Mouse (Mus musculus) myocyte (in vitro differentiated cells): Measurements from ENCODE around the gene Farp1. TPM values are rescaled to one million over a fixed set of nuclear protein-coding genes. Genes with fewer than 3 reads are reported as not detected.

Experiments used
- H3K27me3 ChIP-seq: one replicate; pipeline ENCODE4 v1.6.1; 2011; ENCODE audit not compliant: control insufficient read depth, insufficient read depth, insufficient read length
- H3K36me3 ChIP-seq: one replicate; pipeline ENCODE4 v1.6.1; 2011; ENCODE audit not compliant: control insufficient read depth, insufficient read depth
- H3K4me2 ChIP-seq: one replicate; pipeline ENCODE4 v1.6.1; 2011; ENCODE audit warnings: low read depth, control low read depth
- H3K4me3 ChIP-seq: one replicate; pipeline ENCODE4 v1.5.1; 2011; ENCODE audit warnings: mild to moderate bottlenecking, control low read depth, moderate library complexity
- H3K79me2 ChIP-seq: one replicate; pipeline ENCODE4 v1.6.1; 2011; ENCODE audit not compliant: control insufficient read depth, insufficient read depth
- H3ac ChIP-seq: one replicate; pipeline ENCODE4 v1.6.1; 2011; ENCODE audit not compliant: control insufficient read depth, insufficient read length
- CEBPB ChIP-seq: IDR thresholded peaks from 2 replicates; pipeline ENCODE4 v1.6.1; 2011; ENCODE audit warnings: mild to moderate bottlenecking, moderate library complexity; ENCODE audit not compliant: poor library complexity, insufficient read depth, severe bottlenecking
- E2F4 ChIP-seq: IDR thresholded peaks from one replicate; pipeline ENCODE4 v1.6.1; 2011; ENCODE audit warnings: mild to moderate bottlenecking, control low read depth, moderate library complexity; ENCODE audit not compliant: insufficient read depth
- MAX ChIP-seq: IDR thresholded peaks from one replicate; pipeline ENCODE4 v1.6.1; 2011; ENCODE audit warnings: low read depth, mild to moderate bottlenecking, control low read depth
- MYOD1 ChIP-seq, 3 experiments: IDR thresholded peaks; one replicate each; pipeline ENCODE4 v1.6.1; 2011; ENCODE audit warnings: control low read depth in 2 of 3, low read depth in 2 of 3, mild to moderate bottlenecking in 2 of 3, moderate library complexity in 1 of 3; ENCODE audit not compliant: insufficient read length in 2 of 3, control insufficient read depth in 1 of 3
- MYOG ChIP-seq, 3 experiments: IDR thresholded peaks; one replicate each; pipeline ENCODE4 v1.6.1; 2011; ENCODE audit warnings: control low read depth in 2 of 3, low read depth in 2 of 3, mild to moderate bottlenecking in 2 of 3; ENCODE audit not compliant: insufficient read length in 2 of 3, control insufficient read depth in 1 of 3, insufficient read depth in 1 of 3
- POLR2A ChIP-seq: IDR thresholded peaks from one replicate; pipeline ENCODE4 v1.6.1; 2011; ENCODE audit warnings: low read depth, mild to moderate bottlenecking, control low read depth, moderate library complexity; ENCODE audit not compliant: insufficient read length
- POLR2AphosphoS2 ChIP-seq: IDR thresholded peaks from one replicate; pipeline ENCODE4 v1.6.1; 2011; ENCODE audit warnings: low read depth, control low read depth; ENCODE audit not compliant: insufficient read length
- REST ChIP-seq: IDR thresholded peaks from one replicate; pipeline ENCODE4 v1.6.1; 2011; ENCODE audit warnings: mild to moderate bottlenecking, control low read depth, moderate library complexity; ENCODE audit not compliant: insufficient read depth, insufficient read length
- SRF ChIP-seq: IDR thresholded peaks from one replicate; pipeline ENCODE4 v1.6.1; 2011; ENCODE audit warnings: low read depth; ENCODE audit not compliant: control insufficient read depth, insufficient read length
- TCF12 ChIP-seq: IDR thresholded peaks from one replicate; pipeline ENCODE4 v1.6.1; 2011; ENCODE audit warnings: mild to moderate bottlenecking, control low read depth; ENCODE audit not compliant: poor library complexity, insufficient read depth, severe bottlenecking
- TCF3 ChIP-seq: IDR thresholded peaks from one replicate; pipeline ENCODE4 v1.6.1; 2011; ENCODE audit warnings: low read depth, control low read depth; ENCODE audit not compliant: insufficient read length
- USF1 ChIP-seq: IDR thresholded peaks from one replicate; pipeline ENCODE4 v1.6.1; 2011; ENCODE audit warnings: low read depth, mild to moderate bottlenecking, control low read depth, moderate library complexity
- polyA plus RNA-seq: library from polyadenylated mRNA; unstranded; fragments of >200 nt; fragmentation: generic; extraction: Trizol; gene quantifications from one replicate; pipeline ENCODE4 v1.2.1, GENCODE M21; 2012; ENCODE audit warnings: missing spikeins

The Farp1 gene
- polyA plus RNA-seq, 1 experiment = 29.7 TPM

GRCm38 (mm10) chr14:121310325-121311080, 275.5 kb downstream of the Farp1 start:
- Histone ChIP-seq H3K27me3 (no peaks in the 10 kb centered on the region), H3ac (no peak overlapping the region), H3K36me3 (peaks cover 9% of the 10 kb centered on the region), H3K4me3 (no peak overlapping the region), H3K4me2 (no peak overlapping the region), H3K79me2 (peaks cover 78% of the 10 kb centered on the region)
- TF ChIP-seq POLR2A (no peak), MAX (no peak), MYOD1 (IDR thresholded peaks at IDR 0.05; ENCODE audit: control insufficient read depth in 1 of 3, insufficient read length in 2 of 3, low read depth in 2 of 3) (no peak), TCF12 (no peak), SRF (no peak), REST (no peak), CEBPB (no peak), USF1 (no peak), E2F4 (no peak), TCF3 (no peak), POLR2AphosphoS2 (no peak), MYOG (IDR thresholded peaks at IDR 0.05; ENCODE audit: control insufficient read depth in 1 of 3, insufficient read depth in 1 of 3, insufficient read length in 2 of 3, low read depth in 2 of 3) (no peak)

GRCm38 (mm10) chr14:121311083-121311482, 276.1 kb downstream of the Farp1 start:
- no peak for TF ChIP-seq CEBPB
- no peak for TF ChIP-seq USF1
- TF ChIP-seq MYOD1 (IDR thresholded peaks at IDR 0.05; ENCODE audit: control insufficient read depth in 1 of 3, insufficient read length in 2 of 3, low read depth in 2 of 3) = no peak
- no peak for TF ChIP-seq MAX
- TF ChIP-seq REST = no peak
- TF ChIP-seq POLR2A = no peak
- TF ChIP-seq E2F4 = no peak
- TF ChIP-seq SRF = no peak
- no peak for TF ChIP-seq MYOG (IDR thresholded peaks at IDR 0.05; ENCODE audit: control insufficient read depth in 1 of 3, insufficient read depth in 1 of 3, insufficient read length in 2 of 3, low read depth in 2 of 3)
- no peak for TF ChIP-seq TCF12
- no peak for TF ChIP-seq POLR2AphosphoS2
- no peak for TF ChIP-seq TCF3
- H3ac ChIP-seq = no peak overlapping the region
- peaks cover 9% of the 10 kb centered on the region for H3K36me3 ChIP-seq
- H3K4me3 ChIP-seq = no peak overlapping the region
- no peaks in the 10 kb centered on the region for H3K27me3 ChIP-seq
- peaks cover 84% of the 10 kb centered on the region for H3K79me2 ChIP-seq
- H3K4me2 ChIP-seq = no peak overlapping the region

GRCm38 (mm10) chr14:121313283-121313682, 278.3 kb downstream of the Farp1 start:
- no peak overlapping the region for H3K4me3 ChIP-seq
- no peak overlapping the region for H3ac ChIP-seq
- no peak overlapping the region for H3K4me2 ChIP-seq
- H3K79me2 ChIP-seq = peaks cover 95% of the 10 kb centered on the region
- H3K36me3 ChIP-seq = no peaks in the 10 kb centered on the region
- TF ChIP-seq POLR2A (no peak), USF1 (no peak), POLR2AphosphoS2 (no peak)
- H3K27me3 ChIP-seq = no peaks in the 10 kb centered on the region

DNA sequence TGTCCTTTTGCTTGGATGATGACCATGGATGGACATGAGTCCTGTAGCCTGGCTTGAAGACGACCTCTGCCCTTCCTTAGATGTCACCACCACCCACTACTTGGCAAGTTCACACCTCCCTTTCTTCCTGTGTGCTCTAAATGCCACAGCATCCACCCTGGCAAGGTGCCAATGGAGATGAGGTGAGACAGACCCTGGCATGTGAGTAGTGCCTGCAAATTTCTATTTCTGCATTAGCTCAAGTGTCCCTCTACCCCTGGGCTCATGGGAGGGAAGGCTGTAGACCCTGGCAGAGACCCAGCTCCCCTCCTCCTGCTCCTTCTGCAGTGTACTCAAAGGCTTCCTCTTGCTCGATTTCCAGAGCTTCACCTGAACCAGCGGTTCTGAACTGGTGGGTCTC, 279.9 kb downstream of the Farp1 start:
- H3K36me3 ChIP-seq = no peaks in the 10 kb centered on the region
- no peaks in the 10 kb centered on the region for H3K27me3 ChIP-seq
- no peak overlapping the region for H3K4me2 ChIP-seq
- no peak overlapping the region for H3ac ChIP-seq
- peaks cover 96% of the 10 kb centered on the region for H3K79me2 ChIP-seq
- no peak for TF ChIP-seq POLR2AphosphoS2
- no peak for TF ChIP-seq POLR2A
- TF ChIP-seq CEBPB = no peak
- no peak for TF ChIP-seq MAX
- no peak for TF ChIP-seq MYOG (IDR thresholded peaks at IDR 0.05; ENCODE audit: control insufficient read depth in 1 of 3, insufficient read depth in 1 of 3, insufficient read length in 2 of 3, low read depth in 2 of 3)
- TF ChIP-seq SRF = no peak
- TF ChIP-seq MYOD1 (IDR thresholded peaks at IDR 0.05; ENCODE audit: control insufficient read depth in 1 of 3, insufficient read length in 2 of 3, low read depth in 2 of 3) = no peak
- TF ChIP-seq USF1 = no peak
- no peak overlapping the region for H3K4me3 ChIP-seq

- Histone ChIP-seq H3K4me2 (no peak overlapping the region), H3ac (no peak overlapping the region), H3K27me3 (no peaks in the 10 kb centered on the region), H3K79me2 (peaks cover 98% of the 10 kb centered on the region), H3K4me3 (no peak overlapping the region), H3K36me3 (no peaks in the 10 kb centered on the region)
- TF ChIP-seq SRF (no peak), E2F4 (no peak), MAX (no peak), TCF12 (no peak), POLR2A (no peak), REST (no peak), POLR2AphosphoS2 (no peak), TCF3 (no peak), CEBPB (no peak), MYOG (IDR thresholded peaks at IDR 0.05; ENCODE audit: control insufficient read depth in 1 of 3, insufficient read depth in 1 of 3, insufficient read length in 2 of 3, low read depth in 2 of 3) (no peak), USF1 (no peak), MYOD1 (IDR thresholded peaks at IDR 0.05; ENCODE audit: control insufficient read depth in 1 of 3, insufficient read length in 2 of 3, low read depth in 2 of 3) (no peak)
Measured at GRCm38 (mm10) chr14:121316136-121316535, 281.1 kb downstream of the Farp1 start.
